Mouse (Mus musculus) B cell, adult 2 months (primary cell): ENCODE data around the gene Gm4559.
"Not testable (repeated sequence)": the region's sequence is repeated elsewhere in the genome, so short reads cannot be mapped to it uniquely, and the experiment has no call there.

Source experiments
- DNase-seq, 2 experiments: peaks; one replicate each; pipeline ENCODE4 v3.0.0; 2022

Gene Gm4559

GRCm38 (mm10) chr7:142258254-142258653 lies 15.9 kb downstream of the Gm4559 start, which contains the start of gene Gm2431:
Gene Gm2431 (minus strand): TSS chr7:142258354.
- not testable (repeated sequence) for DNase-seq

DNA sequence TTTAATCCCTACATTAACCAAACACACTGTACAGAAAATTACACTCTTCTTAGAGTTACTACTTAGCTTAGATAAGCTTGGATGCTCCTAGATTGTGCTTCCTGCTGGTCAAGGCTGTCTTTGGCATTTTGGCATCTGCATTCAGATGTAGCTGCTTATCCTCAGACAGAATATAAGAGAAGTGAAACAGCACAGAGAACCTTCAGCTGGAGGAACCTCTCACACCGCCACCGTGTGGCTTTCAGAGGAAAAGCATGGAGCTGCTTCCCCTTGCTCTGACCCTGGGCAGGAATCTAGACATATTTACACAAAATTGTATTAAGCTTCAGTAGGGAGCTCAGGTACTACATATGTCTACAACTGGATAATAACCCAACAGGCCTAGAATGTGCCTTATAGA lies 18.6 kb downstream of the Gm4559 start:
- peak; percentile 24 to 44 for DNase-seq

- no peak for DNase-seq
Measured at GRCm38 (mm10) chr7:142249824-142250223, 24.3 kb downstream of the Gm4559 start.

DNA sequence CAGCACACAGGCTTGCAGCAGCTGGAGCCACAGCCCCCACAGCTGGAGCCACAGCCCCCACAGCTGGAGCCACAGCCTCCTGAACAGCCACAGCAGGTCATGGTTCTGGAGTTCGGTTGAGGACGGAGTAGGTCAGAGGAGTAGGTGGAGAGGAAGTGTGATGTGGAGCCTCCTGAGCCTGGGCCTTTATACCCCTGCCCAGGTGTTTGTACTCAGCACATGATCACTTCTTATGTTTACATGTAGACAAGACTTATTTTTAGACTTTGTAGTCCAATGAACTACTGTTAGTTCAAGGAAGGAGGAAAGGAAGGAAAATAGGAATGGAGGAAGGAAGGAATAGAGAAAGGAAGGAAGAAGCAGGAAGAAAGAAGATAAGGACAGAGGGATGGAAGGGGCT lies 33.2 kb downstream of the Gm4559 start, which contains the start of gene Gm40460:
Gm40460 (minus strand) TSS at position 101 of the 400 bp plus-strand sequence.
- DNase-seq, result no peak

DNA sequence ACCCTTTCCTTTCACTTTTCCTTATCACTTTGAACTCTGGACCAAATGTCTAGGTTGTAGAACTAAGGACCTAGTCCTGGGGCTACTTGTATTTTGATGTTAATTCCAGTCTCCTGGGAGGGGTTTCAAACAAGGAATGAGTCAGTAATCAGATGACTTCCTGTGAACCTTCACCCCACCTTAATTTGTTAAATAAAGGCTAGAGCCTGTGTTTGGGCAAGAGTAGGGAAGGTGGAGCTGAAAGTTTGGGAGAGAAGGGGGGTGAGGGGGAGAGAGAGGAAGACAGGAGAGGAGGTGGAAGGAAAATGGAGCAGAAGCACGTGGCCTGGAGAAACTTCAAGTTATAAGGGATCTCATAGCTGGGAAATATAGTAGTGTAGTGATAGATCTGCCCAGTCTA lies 42.6 kb downstream of the Gm4559 start:
- no peak for DNase-seq

- not testable (repeated sequence) for DNase-seq
Measured at GRCm38 (mm10) chr7:142229871-142230270, 44.3 kb downstream of the Gm4559 start, which contains the start of gene Krtap5-5. Gene Krtap5-5 (minus strand): TSS chr7:142229971.

GRCm38 (mm10) chr7:142224518-142224917 lies 49.6 kb downstream of the Gm4559 start:
- DNase-seq, result no peak
